Mouse (Mus musculus) layer of hippocampus, adult 11-12 months (tissue): Measurements from ENCODE around the gene Ppfibp2.
A peak's percentile ranks its signal among the peaks of the same experiment; 100 is the strongest.

ENCODE experiments used
- DNase-seq: peaks from one replicate; pipeline ENCODE4 v3.0.0; 2022; ENCODE audit warnings: low spot score

Ppfibp2 gene

DNA sequence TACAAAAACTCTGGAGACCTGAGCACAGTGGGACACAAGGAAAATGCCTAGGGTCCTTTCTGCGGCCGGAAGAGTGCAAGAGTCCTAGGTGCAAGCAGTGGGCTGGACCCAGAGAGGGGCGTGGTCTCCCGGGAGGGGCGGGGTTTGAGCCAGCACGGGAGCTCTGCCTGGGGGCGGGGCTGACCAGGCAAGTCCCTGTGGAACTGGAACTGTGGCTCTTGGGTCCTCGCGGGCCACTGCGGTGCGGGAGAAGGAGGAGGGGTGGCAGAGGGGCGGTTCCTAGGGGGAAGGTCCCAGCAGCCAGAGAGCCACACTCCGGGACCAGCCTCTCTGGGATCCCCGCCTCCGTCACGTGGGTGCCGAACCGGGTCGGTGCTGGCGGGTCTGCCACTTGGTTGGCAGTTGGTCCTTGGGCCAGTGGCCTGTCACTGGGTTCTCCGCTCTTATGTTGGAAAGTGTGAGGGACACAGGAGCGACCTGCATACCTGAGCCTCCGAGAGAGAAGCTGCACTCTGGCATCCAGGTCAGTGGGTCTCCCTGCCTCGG is at the start of gene Ppfibp2:
Gene Ppfibp2, plus strand, starts transcription at position 351 of the 546 bp plus-strand sequence.
- peak; percentile 90 for DNase-seq

DNA sequence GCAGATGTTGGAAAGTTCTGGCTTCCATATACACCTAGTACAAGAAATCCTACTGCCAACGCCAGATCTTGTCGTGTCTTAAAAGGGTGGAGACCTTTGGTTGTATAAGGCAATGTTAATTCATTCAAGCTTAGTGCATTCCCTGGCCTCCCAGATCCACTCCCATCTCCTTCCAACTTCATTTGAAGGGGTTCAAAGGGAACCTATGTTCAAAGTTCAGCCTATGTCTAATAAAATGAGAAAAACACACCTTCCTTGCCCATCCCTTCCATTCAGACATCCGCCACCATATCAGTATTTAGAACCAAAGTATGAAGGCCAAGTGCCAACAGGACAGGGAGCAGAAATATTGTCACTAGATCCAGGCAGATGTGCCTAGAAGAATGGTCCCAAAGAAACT is 47.1 kb upstream of the Ppfibp2 start:
- DNase-seq: no peak

DNA sequence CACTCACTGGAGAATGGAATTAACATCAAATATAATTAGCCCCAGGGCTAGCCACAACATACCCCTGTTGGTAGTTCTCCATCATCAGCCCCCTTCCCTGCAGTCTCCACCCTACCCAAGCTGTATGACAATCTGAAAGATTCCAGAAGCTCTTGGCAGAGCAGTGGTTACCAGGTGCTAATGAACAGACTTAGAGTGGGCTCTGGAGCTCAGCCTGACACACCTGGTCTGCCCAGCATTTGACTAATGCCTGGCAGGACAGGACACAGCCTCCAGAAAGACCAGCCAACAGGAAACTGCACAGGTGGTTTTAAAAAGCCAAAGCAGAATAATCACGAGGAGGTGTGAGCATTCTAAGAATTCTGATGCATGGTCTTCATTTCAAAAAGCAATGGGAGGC is 41.5 kb upstream of the Ppfibp2 start:
- DNase-seq: no peak

DNA sequence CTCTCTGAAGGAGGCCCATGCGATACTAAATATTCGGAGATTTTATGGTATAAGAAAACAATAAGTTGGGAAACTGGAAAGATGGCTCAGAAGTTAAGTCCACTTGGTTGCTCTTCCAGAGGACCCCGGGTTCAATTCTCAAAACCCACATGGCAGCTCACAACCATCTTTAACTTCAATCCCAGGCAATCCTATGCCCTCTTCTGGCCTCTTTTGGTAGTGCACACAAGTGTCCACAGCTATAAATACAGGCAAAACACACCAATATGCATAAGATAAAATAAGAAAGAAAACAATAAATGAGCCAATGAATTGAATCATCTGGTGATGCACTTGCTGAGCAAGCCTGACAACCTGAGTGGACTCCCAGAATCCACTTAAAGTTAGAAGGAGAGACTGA is 39.1 kb upstream of the Ppfibp2 start:
- no peak for DNase-seq

DNA sequence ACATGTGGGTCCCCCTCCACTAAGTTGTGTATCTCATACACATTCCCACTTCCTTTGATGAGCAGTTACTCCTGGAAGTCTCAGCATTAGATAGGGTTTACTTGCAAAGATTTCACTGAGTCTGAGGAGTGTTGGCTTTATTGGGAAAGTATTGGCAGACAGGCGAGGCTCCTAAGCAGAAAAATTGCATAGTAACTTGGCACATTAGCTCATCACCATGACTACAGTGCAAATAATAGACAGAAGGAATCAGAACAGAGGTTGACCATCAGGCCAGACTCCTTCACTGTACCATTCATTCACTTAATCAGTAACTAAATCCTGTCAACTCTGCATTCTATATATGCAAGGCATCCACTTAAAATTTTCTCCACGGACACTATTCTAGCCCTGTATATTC is 34.3 kb upstream of the Ppfibp2 start:
- no peak for DNase-seq

DNA sequence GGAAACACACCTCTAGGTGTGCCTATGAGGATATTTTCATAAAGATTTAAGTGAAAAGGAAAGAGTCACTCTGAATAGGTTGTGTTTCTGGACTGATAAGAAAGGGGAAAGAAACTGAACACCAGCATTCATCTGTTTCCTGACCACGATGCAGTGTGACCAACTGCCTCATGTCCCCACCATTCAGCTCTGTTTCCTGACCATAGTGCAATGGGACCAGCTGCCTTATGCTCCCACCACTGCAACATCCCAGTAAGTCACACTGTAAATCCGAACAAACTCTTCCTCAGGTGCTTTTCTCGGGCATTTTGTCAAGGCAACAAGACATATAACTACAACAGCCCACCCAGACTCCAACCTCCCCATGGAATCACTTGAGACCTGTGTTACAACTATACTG is 33.4 kb upstream of the Ppfibp2 start:
- no peak for DNase-seq

DNA sequence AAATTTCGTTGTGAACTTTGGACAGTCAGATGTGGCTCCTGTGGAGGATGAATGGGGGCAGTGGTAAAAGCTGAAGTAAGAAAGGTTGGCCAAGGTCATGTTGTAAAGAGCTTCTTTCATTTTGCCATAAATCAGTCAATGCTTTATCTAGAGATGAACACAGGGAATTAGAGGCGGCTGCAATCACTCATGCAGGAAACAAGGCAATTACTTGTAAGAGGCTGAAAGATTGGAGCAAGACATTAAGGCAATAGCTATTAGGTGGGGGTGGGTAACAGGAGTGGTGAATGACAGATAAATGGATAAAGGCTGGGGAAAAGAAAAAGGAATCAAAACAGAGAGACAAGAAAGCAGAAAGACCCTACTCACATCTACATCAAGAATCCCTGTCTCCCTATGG is 31.3 kb upstream of the Ppfibp2 start:
- DNase-seq: no peak

DNA sequence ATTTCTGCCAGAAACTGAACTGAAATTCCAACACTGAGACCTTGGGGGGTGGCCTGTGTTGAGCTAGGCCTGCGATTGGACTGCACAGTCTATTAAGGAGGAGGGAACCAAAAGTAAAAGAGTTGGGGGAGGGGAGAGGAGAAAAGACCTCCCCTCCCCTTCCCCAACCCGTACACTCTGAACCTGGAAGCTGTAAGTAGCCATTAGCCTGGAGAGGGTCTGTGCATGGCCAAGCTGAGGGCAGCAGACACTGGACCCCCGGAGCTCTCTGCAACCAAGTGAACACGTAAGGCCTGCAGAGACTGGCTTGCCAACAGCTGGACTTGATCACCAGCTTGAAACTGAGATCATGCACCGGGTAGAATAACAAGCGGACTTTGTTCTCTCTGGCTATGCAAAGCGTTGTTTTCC is 27.7 kb upstream of the Ppfibp2 start, which contains the start of gene Olfml1:
Gene Olfml1, plus strand, starts transcription at position 186 of the 411 bp plus-strand sequence.
- DNase-seq: peak; percentile 36

DNA sequence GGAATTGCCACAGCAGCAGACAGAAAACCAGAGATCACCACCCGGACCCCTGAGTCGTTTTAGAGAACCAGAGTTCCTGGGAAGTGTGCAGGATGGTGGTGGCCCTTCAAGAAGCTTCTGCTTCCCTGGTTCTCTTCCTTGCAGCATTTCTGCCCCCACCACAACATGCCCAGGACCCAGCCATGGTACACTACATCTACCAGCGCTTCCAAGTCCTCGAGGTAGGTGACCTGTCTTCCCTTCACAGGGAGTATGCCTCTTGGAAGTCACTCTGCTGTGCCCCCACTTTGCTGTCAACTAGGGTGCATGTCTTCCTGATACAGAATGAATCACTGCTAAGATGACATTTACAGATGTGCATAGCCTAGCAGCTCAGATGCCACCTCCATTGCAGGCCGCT is 27.3 kb upstream of the Ppfibp2 start:
- no peak for DNase-seq

DNA sequence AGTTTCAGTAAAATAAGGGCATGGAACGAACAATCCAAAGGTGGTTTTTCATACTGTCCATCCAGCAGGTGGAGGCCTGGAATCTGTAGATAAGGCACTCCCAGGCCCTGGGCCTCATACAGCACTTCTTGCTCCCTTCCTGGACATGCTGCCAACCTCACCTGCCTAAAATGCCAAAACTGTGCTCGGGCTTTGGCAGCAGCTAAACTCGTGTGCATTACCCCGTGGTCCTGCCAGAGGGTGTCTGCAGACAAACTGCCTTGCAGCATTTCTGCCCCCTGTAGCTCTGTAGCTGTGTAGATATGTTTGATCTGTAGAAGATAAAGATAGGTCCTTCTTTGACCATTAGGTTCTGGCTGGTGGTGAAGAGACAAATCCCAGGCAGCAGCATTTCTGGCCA is 26.0 kb upstream of the Ppfibp2 start:
- no peak for DNase-seq

DNA sequence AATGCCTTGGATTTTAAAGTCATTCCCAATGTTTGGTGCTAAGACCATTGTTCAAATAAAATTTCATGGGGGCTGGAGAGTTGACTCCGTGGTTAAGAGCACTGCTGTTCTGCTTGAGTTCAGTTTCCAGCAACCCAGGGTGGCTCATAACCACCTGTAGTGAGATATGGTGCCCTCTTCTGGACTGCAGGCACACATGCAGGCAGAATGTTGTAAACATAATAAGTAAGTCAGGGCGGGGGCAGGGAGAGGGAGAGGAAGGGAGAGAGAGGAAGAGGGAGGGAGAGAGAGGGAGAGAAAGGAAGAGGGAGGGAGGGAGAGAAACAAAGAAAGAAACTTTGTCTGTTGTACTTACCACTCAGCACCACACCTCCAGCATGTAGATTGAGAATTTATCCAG is 21.2 kb upstream of the Ppfibp2 start:
- no peak for DNase-seq

DNA sequence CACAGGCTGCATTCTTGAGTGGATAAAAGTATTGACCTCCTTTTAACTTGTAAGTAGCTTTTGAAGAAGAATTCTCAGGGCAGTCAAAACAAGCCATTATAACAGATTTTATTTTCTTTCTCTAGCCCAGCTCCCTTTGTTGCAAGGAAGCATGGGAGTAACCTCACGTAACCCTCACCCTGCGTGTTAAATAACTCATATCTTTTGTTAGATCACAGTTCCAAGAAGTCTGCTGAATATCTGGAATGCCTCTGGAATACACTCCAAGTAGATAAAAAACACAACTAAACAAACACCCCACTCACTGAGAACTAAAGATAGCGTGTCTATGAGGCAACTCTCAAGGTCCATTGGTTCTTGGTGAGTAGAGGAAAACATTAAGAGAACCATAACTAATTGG is 20.7 kb upstream of the Ppfibp2 start:
- DNase-seq: no peak

DNA sequence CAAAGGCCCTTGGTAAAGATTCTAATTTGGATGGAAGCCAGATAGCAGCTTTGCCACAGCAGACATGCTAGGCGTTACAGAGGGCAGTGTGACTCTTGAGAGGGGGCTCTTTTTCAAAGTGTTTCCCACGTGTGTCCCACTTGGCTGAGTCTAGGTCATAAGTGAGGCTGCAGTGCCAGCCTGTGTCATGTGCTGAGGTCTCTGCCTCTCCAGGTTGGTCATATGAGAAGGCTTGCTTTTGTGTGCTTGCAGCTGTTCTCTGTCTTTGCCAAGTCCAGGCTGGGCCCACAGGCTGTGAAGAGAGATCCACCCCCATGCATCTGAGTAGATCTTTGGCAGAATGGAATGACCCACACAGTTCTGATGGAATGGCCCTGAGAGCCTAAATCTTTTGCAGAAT is 2.4 kb upstream of the Ppfibp2 start:
- DNase-seq: peak; percentile 41

DNA sequence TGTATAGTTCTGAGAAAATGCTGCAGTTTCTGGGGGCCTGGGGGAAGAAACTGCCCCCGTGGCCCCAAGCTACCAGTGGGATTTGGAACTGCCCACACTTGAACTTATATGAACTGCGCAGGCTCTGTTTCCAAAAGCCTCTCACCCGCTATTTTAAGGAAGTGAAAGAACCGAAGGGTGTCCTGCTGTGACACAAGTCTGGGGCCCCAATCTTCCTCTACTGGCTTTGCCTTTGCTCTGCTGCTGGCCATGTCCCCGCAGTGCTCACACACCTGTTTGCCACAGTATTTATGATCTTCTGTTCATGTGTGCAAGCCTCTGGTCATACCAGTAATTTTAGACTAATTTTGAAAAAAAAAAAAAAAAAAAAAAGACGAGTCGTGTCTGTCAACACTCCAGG is 1.1 kb upstream of the Ppfibp2 start:
- peak; percentile 8 for DNase-seq

DNA sequence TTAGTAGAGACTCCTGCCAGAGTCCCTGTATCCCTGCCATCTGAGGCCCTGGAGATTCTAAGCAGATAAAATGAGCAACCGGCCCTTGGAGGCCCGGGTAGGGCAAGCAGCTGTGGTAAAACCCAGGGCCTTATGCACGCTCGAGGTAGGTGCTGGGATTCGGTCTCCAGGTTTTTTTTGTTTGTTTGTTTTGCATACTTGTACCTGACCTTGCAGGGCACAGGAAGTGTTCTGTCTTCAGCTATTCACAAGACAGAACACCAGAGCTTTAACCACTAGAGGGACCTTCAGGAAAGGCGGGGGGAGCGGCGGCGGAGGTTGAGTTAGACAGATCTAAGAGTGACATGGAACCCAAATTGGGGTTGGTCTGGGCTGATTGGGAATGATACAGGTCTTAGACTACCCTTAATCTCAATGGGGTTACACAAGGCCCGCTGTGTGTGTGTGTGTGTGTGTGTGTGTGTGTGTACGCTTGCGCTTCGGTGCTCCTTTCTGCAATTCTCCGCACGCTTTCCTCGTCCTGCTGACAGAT is 616 bp upstream of the Ppfibp2 start:
- DNase-seq: peak; percentile 57

DNA sequence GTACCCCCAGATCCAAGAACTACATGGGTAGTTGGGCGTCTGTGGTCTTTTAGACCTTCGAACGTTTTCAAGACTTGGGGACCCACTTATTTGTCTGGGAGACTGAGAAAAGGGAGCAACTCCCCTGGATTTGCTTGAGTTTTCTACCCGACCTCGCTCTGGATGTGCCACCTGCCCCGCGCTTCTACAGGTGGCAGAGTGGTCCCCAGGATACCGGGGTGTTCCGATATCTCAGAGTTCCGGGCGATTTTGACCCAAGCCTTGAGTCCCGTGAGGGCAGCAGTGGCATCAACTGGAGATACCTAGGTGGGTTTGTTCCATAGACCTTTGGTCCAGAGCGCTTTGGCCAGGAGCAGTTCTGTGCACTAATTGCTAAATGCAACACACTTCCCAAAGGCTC is 419 bp downstream of the Ppfibp2 start:
- no peak for DNase-seq

DNA sequence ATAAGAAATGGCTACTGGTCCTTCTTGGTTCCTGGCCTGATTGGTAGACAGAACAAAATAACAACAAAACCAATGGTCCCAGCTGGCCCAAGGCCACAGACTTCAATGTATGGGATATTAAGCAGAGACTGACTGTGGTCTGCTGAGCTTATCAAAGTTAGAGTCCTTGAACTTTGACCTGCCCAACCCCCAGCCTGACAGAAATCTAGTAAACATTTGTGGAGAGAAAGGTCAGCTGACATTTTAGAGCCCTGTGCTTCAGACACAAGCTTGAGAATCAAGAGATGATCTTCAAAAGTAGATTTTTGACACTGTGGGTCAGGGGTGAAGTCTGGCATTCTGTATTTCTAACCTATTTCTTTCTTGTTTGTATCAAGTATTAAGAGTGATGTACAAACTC is 1.7 kb downstream of the Ppfibp2 start:
- DNase-seq: no peak

DNA sequence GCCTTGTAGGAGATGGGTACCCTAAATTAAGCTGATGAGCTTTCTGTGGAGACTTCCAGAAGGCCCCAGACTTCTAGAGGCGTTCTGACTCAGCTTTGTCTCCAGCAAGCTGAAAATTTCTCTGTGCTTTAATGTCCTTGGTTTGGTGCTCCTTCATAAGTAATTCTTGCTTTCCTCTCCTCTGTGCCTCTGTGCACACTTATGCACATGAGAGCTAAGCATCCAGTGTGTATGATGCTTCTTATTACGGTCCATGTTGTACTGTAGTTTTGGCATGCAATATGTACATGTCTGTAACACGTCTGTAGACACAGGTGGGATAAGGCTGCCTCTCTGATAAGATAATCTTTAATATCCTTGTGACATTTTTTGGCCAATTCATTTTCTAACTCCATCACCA is 2.9 kb downstream of the Ppfibp2 start:
- DNase-seq: no peak

DNA sequence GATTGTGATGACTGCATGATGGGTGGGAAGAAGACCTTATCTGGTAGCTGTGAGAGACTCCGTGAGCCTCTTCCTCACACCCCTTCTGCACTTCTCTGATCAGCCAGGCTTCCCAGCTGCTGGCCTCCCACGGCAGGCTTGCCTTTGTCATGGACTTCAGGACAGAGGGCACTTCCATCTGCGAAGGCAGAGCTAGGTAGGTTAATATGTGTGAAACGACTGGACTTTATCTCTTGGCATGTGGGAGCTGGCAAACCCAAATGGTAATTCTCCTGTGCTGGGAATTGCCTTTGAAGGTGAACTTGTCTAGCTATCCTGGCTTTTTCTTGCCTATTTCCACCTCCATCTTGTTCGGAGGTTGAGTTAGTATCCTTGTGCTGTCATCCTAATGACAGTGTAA is 5.6 kb downstream of the Ppfibp2 start:
- no peak for DNase-seq

DNA sequence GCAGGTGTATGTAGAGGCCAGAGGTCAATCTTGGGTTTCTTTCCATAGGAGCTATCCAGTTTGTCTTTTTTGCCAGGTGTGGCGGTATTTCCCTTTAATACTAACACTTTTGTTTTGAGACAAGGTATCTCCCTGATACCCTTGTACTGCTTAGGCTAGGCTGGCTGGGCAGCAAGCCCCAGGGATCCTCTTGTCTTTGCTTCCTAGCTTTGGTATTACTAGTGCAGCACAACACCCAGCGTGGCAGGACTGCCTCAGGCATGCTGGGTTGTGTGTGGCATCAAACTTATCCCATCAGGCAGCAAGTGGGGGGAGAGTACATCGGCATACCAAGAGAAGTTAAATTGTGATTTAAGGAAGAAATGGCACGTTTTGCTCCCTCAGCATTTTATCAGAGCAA is 7.5 kb downstream of the Ppfibp2 start:
- DNase-seq: no peak

DNA sequence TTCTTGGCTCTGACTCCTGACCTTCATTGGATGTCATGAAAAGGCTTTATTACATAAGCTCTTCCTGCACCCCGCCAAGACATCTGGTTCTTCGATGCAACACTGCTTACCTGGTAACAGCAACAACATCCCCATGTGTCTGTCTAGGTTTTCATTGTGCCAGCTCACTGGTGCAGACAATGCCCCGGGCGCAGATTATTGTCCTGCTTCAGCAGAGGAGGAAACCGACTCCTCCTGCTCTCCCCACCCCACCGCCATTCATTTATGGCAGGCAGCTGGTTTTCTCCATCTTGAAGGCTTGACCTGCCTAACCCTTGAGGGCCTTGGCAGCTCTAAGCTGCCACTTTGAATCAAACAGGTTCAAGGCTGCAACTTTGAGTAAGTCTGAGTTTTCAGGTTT is 7.9 kb downstream of the Ppfibp2 start:
- DNase-seq: no peak

DNA sequence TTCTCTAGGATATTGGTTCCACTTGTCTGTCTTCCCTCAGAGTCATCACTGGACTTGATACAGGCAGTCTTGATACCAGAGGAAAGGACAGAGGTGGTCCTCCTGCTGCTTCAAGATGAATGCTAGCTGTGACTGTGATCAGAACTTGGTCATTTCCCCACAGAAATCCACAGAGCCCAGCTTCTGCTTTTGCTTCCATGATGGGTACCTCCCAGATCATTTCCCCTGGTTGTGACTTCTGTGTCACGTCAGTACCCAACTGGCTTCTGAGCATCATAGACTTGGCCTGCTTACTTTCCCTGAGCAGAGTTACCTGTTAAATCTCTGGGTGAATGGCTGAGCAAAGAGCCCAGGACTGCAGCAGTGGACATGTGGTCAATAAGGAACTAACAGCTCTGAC is 12.8 kb downstream of the Ppfibp2 start:
- no peak for DNase-seq

DNA sequence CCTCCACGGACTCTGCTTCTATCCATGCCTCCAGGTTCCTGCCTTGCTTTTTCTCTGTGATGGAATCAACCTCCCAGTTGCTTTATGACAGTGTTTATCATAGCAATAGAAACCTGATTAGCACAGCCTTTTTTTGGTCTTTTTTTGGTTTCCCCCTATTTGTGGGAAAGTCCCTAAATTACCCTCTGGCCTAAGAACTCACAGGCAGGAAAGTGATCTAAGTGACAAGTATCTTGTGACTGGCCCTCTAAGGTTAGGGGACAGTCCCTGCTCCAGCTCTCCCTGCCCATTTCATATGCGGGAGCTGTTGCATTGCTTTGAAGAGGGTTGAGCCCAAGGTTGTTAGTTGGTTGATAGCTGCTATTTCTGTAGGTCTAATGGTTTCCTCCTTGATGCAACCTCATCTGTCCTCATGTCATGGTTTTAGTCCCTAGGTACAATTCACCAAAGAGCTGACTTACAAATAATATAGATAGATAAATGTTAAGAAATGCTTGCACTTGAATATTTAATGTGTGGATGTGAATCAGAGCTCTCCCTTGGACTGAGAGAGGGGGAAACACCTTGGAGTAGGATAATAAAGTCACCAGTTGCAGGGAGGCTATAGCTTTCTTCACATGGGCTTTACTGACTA is 14.7 kb downstream of the Ppfibp2 start:
- DNase-seq: no peak

DNA sequence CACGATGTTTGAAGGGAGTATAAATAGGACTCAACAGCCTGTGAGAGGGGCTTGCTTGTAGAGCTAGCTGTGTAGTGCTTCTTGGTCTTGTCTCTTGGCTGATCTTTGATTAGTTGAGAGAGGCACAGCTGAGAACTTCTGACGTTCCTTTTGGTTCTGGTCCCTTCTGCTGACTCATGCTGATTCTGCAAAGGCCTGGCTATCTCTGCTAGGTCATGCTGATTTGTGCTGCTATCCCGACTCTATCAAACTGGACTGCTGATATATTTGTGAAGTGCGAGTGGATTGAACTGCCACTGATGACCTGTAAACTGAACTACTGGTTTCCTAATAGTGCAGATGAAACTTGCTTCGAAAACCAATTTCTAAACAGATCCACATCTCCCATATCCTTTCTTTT is 15.9 kb downstream of the Ppfibp2 start:
- no peak for DNase-seq
